Mouse (Mus musculus): ENCODE data around the gene H2-DMb2. TPM values are rescaled to one million over a fixed set of nuclear protein-coding genes. Genes with fewer than 3 reads are reported as not detected.

H2-DMb2 gene
- polyA plus RNA-seq, 1 experiment = 0.18 TPM

DNA sequence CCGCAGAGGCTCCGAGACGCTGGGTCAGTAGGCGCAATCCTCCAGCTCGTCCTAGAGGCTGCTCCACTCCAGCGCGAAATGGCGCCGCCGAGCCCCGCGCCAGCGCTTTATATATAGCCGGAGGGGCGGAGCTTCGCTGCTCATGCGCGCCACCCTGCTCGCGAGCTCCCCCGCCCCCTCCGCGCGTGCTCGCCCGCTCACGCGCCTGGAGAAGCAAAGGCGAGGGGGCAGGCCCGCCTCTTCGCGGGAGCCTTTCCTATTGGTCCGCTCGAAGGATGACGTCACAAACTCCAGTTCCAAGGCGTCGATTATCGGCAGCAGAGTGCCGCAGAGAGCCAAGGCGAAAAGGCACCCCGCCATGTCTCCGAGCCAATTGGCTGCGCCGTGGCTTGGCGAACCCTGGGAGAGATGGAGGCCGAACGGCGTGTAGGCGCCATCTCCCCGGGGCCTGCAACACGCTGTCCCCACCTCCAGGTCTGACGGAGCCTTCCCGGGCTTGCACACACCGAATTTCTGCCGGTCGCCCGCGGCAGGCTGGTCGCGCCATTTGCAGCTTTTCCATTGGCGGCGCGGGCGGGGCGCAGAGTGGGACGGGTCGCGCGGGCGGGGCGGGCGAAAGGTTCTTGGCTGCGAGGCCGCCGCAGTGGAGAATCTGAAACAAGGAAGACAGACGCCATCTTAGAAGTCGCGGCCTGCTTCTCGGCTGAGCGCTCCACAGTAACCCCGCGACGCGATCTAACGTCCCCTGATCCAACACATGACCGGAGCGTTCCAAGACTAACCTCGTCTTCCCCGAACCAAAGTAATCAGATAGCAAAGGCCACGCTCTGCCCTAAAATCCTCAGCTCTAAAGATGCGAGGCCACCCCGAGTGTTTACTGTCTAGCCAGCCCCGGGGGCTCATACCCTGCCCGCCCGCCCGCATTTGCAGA is 23.6 kb upstream of the H2-DMb2 start, which contains the start of gene H2-DMa:
Gene H2-DMa, plus strand, starts transcription at position 293 of the 931 bp plus-strand sequence.
- DNase-seq (ENCODE audit: low read depth) = peak; percentile 100
- TF ChIP-seq CTCF (IDR thresholded peaks at IDR 0.05; ENCODE audit: borderline replicate concordance, extremely low read depth, insufficient read depth, insufficient read length) (no peak), POLR2A (IDR thresholded peaks at IDR 0.05; ENCODE audit: borderline replicate concordance, extremely low read depth, insufficient read depth, insufficient read length, poor library complexity, severe bottlenecking) (peak; percentile 98)

DNA sequence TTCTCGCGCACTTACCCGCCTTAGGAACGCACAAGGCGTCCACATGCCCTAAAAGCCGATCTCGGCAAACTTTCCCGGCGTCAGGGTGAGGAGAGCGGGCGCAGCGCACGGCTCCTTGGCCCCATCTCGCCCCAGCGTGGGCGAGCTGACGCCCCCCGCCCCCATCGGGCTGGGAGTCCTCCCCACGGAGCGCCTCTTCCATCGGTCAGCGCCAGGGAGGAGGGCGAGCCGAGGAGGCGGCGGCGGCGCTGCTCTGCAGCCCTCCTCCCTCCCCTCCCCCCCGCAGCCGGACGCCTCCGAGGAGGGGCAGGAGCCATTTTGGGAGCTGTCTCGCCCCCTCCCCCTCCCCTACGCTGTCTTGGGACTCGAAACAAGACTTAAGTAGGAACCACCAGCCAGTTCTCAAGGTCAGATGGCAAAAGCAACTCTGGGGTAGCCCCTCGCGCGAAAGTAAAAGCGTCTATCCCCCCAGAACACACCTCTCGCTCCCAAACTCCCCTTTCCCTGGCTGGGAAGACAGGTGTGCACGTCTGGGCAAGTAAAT is 22.9 kb upstream of the H2-DMb2 start:
- TF ChIP-seq POLR2A (IDR thresholded peaks at IDR 0.05; ENCODE audit: borderline replicate concordance, extremely low read depth, insufficient read depth, insufficient read length, poor library complexity, severe bottlenecking) (peak; percentile 59), CTCF (IDR thresholded peaks at IDR 0.05; ENCODE audit: borderline replicate concordance, extremely low read depth, insufficient read depth, insufficient read length) (no peak)
- DNase-seq (ENCODE audit: low read depth) = peak; percentile 94

GRCm38 (mm10) chr17:34120814-34121171 is 22.3 kb upstream of the H2-DMb2 start:
- TF ChIP-seq CTCF (IDR thresholded peaks at IDR 0.05; ENCODE audit: borderline replicate concordance, extremely low read depth, insufficient read depth, insufficient read length) (peak; percentile 20; the same call in 1 of the 2 replicates), POLR2A (IDR thresholded peaks at IDR 0.05; ENCODE audit: borderline replicate concordance, extremely low read depth, insufficient read depth, insufficient read length, poor library complexity, severe bottlenecking) (no peak)
- DNase-seq (ENCODE audit: low read depth) = no peak

DNA sequence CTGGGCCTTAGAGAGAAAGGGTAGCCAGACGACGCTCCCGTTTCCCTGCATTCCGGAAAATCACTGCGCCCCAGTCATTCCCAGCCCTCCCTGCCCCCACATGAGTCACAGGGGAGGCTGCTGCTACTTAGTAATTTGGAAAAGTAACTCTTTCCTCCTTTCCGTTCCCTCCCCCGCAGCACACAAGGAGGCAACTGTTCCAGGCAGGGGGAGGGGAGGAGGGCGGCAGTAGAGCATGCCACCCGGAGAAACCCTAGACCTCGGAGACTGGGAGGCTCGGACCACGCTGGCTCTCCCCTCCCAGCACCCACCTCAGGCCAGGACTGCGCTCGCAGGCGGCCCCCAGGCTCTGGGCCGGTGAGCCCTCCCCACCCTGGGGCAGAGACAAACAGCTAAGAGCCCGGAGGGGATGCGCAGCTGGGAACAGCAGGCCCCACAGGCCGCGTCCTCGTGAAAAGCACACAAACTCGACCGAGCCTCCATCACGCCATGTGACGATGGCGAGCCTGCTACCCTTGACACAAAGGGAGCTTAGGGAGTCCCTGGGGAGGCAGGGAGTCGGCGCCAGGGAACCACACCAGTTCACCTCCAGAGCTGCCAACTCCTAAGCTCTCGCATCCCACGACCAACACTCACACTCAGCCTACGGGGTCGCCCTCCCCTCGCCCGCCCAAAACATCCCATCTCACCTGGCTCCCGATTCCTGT is 21.8 kb upstream of the H2-DMb2 start:
- TF ChIP-seq CTCF (IDR thresholded peaks at IDR 0.05; ENCODE audit: borderline replicate concordance, extremely low read depth, insufficient read depth, insufficient read length) = no peak
- TF ChIP-seq POLR2A (IDR thresholded peaks at IDR 0.05; ENCODE audit: borderline replicate concordance, extremely low read depth, insufficient read depth, insufficient read length, poor library complexity, severe bottlenecking) = peak; percentile 7; the same call in 1 of the 2 replicates
- DNase-seq (ENCODE audit: low read depth) = peak; percentile 91

GRCm38 (mm10) chr17:34121879-34122187 is 21.3 kb upstream of the H2-DMb2 start:
- DNase-seq (ENCODE audit: low read depth) = peak; percentile 88
- no peak for TF ChIP-seq POLR2A (IDR thresholded peaks at IDR 0.05; ENCODE audit: borderline replicate concordance, extremely low read depth, insufficient read depth, insufficient read length, poor library complexity, severe bottlenecking)
- no peak for TF ChIP-seq CTCF (IDR thresholded peaks at IDR 0.05; ENCODE audit: borderline replicate concordance, extremely low read depth, insufficient read depth, insufficient read length)

DNA sequence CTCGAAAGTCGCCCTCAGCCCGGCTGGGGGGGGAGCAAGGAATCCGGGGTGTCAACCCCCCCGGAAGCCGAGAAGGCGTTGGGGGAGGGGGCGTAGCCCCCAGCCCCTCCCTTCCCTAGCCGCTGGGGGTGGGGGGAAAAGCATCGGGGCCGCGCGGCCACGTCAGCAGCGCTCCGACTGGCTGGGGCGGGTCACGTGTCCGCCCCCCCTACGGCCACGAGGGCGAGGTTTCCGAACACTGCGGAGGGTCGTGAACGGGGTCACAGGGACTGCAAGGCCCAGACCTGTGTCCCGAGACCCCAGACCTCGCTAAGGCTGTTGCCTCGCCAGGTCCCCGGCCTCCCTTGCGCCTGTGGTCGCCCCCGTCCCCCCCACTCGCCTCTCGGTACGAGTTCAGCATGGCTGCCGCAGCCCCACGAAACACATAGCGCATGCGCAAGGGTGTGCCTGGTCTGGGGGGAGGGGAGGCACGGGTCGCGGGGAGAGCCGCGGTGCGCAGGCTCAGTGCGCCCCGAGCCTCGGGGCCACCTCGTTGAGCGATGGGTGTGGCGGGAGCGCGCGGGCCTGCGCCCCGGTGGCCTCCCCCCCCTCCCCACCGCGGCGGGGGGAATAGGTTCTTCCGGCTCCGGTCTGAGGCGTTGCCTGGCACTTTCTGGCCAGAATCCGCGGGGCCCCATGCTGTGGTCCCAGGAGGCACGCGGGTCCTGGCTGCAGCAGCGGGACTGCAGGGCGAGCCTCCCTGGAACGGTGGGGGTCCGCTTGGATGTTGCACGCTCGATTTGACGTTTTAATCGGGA is 20.7 kb upstream of the H2-DMb2 start, which contains the start of gene Brd2:
Gene Brd2, minus strand, starts transcription at position 447 of the 797 bp plus-strand sequence.
- TF ChIP-seq CTCF (IDR thresholded peaks at IDR 0.05; ENCODE audit: borderline replicate concordance, extremely low read depth, insufficient read depth, insufficient read length) = 0 out of 2 replicates have a peak, but pooled peaks have one; percentile 0
- peak; percentile 86 for TF ChIP-seq POLR2A (IDR thresholded peaks at IDR 0.05; ENCODE audit: borderline replicate concordance, extremely low read depth, insufficient read depth, insufficient read length, poor library complexity, severe bottlenecking)

GRCm38 (mm10) chr17:34123111-34123510 is 20.0 kb upstream of the H2-DMb2 start:
- DNase-seq (ENCODE audit: low read depth) = no peak
- TF ChIP-seq CTCF (IDR thresholded peaks at IDR 0.05; ENCODE audit: borderline replicate concordance, extremely low read depth, insufficient read depth, insufficient read length) = no peak
- no peak for TF ChIP-seq POLR2A (IDR thresholded peaks at IDR 0.05; ENCODE audit: borderline replicate concordance, extremely low read depth, insufficient read depth, insufficient read length, poor library complexity, severe bottlenecking)

More for the DNA sequence above, 20.7 kb upstream of the H2-DMb2 start, which contains the start of gene Brd2:
- peak; percentile 98 for DNase-seq (ENCODE audit: low read depth)

GRCm38 (mm10) chr17:34123518-34123917 is 19.6 kb upstream of the H2-DMb2 start:
- peak; percentile 52 for DNase-seq (ENCODE audit: low read depth)
- TF ChIP-seq POLR2A (IDR thresholded peaks at IDR 0.05; ENCODE audit: borderline replicate concordance, extremely low read depth, insufficient read depth, insufficient read length, poor library complexity, severe bottlenecking) (no peak), CTCF (IDR thresholded peaks at IDR 0.05; ENCODE audit: borderline replicate concordance, extremely low read depth, insufficient read depth, insufficient read length) (no peak)

DNA sequence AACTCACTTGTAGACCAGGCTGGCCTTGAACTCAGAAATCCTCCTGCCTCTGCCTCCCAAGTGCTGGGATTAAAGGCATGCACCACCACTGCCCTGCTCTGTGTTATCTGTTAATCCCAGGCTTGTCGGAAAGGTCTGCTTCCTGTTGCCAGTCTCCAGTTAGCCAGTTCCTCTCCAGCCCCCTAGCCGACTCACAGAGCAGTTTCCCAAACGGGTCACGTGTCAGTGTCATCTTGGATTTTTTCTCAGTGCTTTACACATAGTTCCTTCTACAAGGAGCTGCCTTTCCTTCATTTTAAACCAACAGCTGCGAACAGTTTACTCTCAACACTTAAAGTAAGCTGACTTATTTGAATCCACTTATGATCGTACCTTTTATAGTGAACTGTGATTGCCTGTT is 18.5 kb upstream of the H2-DMb2 start:
- no peak for DNase-seq (ENCODE audit: low read depth)
- TF ChIP-seq POLR2A (IDR thresholded peaks at IDR 0.05; ENCODE audit: borderline replicate concordance, extremely low read depth, insufficient read depth, insufficient read length, poor library complexity, severe bottlenecking) = no peak
- no peak for TF ChIP-seq CTCF (IDR thresholded peaks at IDR 0.05; ENCODE audit: borderline replicate concordance, extremely low read depth, insufficient read depth, insufficient read length)

DNA sequence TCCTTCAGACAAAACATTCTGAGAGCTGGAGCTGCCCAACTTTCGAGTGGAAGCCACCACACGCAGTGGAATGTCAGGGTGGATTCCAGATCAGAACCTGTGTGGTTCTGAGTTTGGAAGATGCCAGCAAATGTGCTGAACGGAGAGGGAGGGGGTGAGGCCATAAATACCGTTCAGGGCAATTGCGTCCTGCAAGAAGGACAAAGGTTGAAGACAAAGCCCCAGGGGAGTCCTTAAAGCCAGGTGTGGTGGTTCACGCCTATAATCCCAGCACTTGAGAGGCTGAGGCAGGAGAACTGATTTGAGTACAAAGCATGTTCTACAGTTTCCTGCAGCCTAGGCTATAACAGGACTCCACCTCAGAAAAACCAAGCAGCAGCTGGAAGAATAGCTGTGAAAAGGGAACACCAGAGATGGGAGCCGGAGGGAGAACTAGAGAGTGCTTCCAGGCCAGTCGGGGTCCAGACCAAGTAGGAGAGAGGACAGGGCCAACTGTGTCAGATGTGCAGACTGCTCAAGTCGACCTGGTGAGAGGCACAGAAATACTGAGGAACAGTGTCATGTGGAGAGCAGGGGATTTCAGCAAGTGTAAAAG is 16.2 kb upstream of the H2-DMb2 start:
- TF ChIP-seq CTCF (IDR thresholded peaks at IDR 0.05; ENCODE audit: borderline replicate concordance, extremely low read depth, insufficient read depth, insufficient read length) (no peak), POLR2A (IDR thresholded peaks at IDR 0.05; ENCODE audit: borderline replicate concordance, extremely low read depth, insufficient read depth, insufficient read length, poor library complexity, severe bottlenecking) (no peak)
- DNase-seq (ENCODE audit: low read depth) = no peak
